ENCODE assay signal across 27 mouse cellular contexts in genomic region chr13:98276253-98276652, GRCm38 (mm10). TPM values are rescaled to one million over a fixed set of nuclear protein-coding genes. Genes with fewer than 3 reads are reported as not detected.
"Had no signal": no experiment of that assay in that cellular context is flagged by ENCODE, and none has a peak within 500 bp of the region (broad histone marks: within the 10 kb centered on the region; RNA-seq: fewer than 3 reads in every experiment).

No protein-coding gene starts in this region.

- H3K4me3 ChIP-seq: layer of hippocampus, adult 2 months; limb, embryonic 10.5 days; limb, embryonic 13.5 days; liver, embryonic 12.5 days; liver, embryonic 15.5 days; lung, embryonic 15.5 days; megakaryocyte, embryonic 14.5 days; midbrain, embryonic 10.5 days; midbrain, embryonic 15.5 days; neural tube, embryonic 13.5 days; stomach, embryonic 15.5 days had no signal

- H3K27me3 ChIP-seq: limb, embryonic 13.5 days; liver, embryonic 12.5 days; liver, embryonic 15.5 days; lung, embryonic 15.5 days; midbrain, embryonic 15.5 days; neural tube, embryonic 13.5 days; stomach, embryonic 15.5 days had no signal

- H3K4me2 ChIP-seq: limb, embryonic 13.5 days; liver, embryonic 12.5 days; liver, embryonic 15.5 days; lung, embryonic 15.5 days; midbrain, embryonic 15.5 days; neural tube, embryonic 13.5 days; stomach, embryonic 15.5 days had no signal

- DNase-seq: kidney, postnatal 25 days; layer of hippocampus, adult 9-11 months; lung, adult 18-20 months; lung, postnatal 10 days; lung, postnatal 36 days; retina, postnatal 1 day; right cerebral cortex, postnatal 25 days; spleen, adult 18-20 months; thymus, postnatal 25 days had no signal

- H3K4me1 ChIP-seq: limb, embryonic 10.5 days; limb, embryonic 13.5 days; lung, embryonic 15.5 days; midbrain, embryonic 10.5 days; midbrain, embryonic 15.5 days; neural tube, embryonic 13.5 days; stomach, embryonic 15.5 days had no signal

- H3K9me3 ChIP-seq: limb, embryonic 10.5 days; limb, embryonic 13.5 days; liver, embryonic 12.5 days; liver, embryonic 15.5 days; lung, embryonic 15.5 days; megakaryocyte, embryonic 14.5 days; midbrain, embryonic 10.5 days; midbrain, embryonic 15.5 days; neural tube, embryonic 13.5 days; stomach, embryonic 15.5 days had no signal

- H3K9ac ChIP-seq: limb, embryonic 13.5 days; liver, embryonic 12.5 days; liver, embryonic 15.5 days; lung, embryonic 15.5 days; midbrain, embryonic 15.5 days; neural tube, embryonic 13.5 days; stomach, embryonic 15.5 days had no signal

- H3K27ac ChIP-seq: kidney, postnatal 0 days; layer of hippocampus, adult 2 months; limb, embryonic 10.5 days; limb, embryonic 13.5 days; liver, embryonic 12.5 days; liver, embryonic 15.5 days; lung, embryonic 15.5 days; midbrain, embryonic 10.5 days; midbrain, embryonic 15.5 days; neural tube, embryonic 13.5 days; stomach, embryonic 15.5 days had no signal

- ATAC-seq: midbrain, embryonic 15.5 days had no signal

RNA-seq across cellular contexts. Expression of gene Gm21976, which starts 3.4 kb away (rescaled TPM):
- total RNA-seq: layer of hippocampus, adult 2 months; layer of hippocampus, postnatal 25 days; left cerebral cortex, adult 18-20 months; left cerebral cortex, postnatal 25 days; neutrophil, adult 5-6 weeks had no signal
- polyA plus RNA-seq: kidney, postnatal 0 days; large intestine, adult 2 months; limb, embryonic 10.5 days; limb, embryonic 13.5 days; liver, embryonic 12.5 days; liver, embryonic 15.5 days; lung, embryonic 15.5 days; midbrain, embryonic 10.5 days; midbrain, embryonic 15.5 days; neural tube, embryonic 13.5 days; stomach, embryonic 15.5 days; thymus, postnatal 0 days had no signal
